Comparison of ENCODE assay signal across 16 mouse cellular contexts in genomic region chr5:112050046-112050782, GRCm38 (mm10).
A peak's percentile ranks its signal among the peaks of the same experiment; 100 is the strongest.
DNase-seq lines count a peak whose midpoint lies in the region; ATAC-seq lines count a peak whose summit lies in the region.
"Had no signal": no experiment of that assay in that cellular context is flagged by ENCODE, and none has a peak within 500 bp of the region (broad histone marks: within the 10 kb centered on the region; RNA-seq: fewer than 3 reads in every experiment).

No protein-coding gene starts in this region.

- no peaks in the 10 kb centered on the region for H3K36me3 ChIP-seq in embryonic facial prominence, embryonic 14.5 days (ENCODE audit: control insufficient read depth, insufficient read depth, low read length)
- H3K36me3 ChIP-seq in embryonic facial prominence, embryonic 10.5 days (replicated peaks): no peaks in the 10 kb centered on the region
- no peaks in the 10 kb centered on the region for H3K36me3 ChIP-seq in neural tube, embryonic 12.5 days
- no peaks in the 10 kb centered on the region for H3K36me3 ChIP-seq in hindbrain, embryonic 14.5 days (replicated peaks; ENCODE audit: control insufficient read depth, insufficient read depth)
- H3K36me3 ChIP-seq: heart, embryonic 15.5 days; limb, embryonic 15.5 days had no signal

- peak; percentile 31 for DNase-seq in embryonic facial prominence, embryonic 14.5 days (ENCODE audit: low spot score)
- DNase-seq in embryonic facial prominence, embryonic 10.5 days (ENCODE audit: low spot score): no peak
- no peak for DNase-seq in neural tube, embryonic 10.5 days (ENCODE audit: extremely low spot score, low spot score)
- peak; percentile 54 for DNase-seq in hindbrain, embryonic 14.5 days (ENCODE audit: low spot score)
- DNase-seq in gastrocnemius, adult 18-20 months (ENCODE audit: low spot score): no peak
- no peak for DNase-seq in MN1 (ENCODE audit: low spot score)
- DNase-seq in lung, postnatal 25 days (ENCODE audit: low spot score): no peak
- DNase-seq: cerebellum, adult 18-20 months; embryo, embryonic 11 days; kidney, postnatal 14 days; lung, adult 2 months; thymus, postnatal 4 days had no signal

- no peak overlapping the region for H3K27ac ChIP-seq in embryonic facial prominence, embryonic 14.5 days (replicated peaks; ENCODE audit: low read depth, low read length)
- no peak overlapping the region for H3K27ac ChIP-seq in embryonic facial prominence, embryonic 10.5 days (replicated peaks)
- H3K27ac ChIP-seq in neural tube, embryonic 12.5 days: no peak overlapping the region
- no peak overlapping the region for H3K27ac ChIP-seq in hindbrain, embryonic 14.5 days
- H3K27ac ChIP-seq: heart, embryonic 15.5 days; limb, embryonic 15.5 days had no signal

- H3K4me3 ChIP-seq in embryonic facial prominence, embryonic 14.5 days (ENCODE audit: low read depth, low read length): no peak overlapping the region
- no peak overlapping the region for H3K4me3 ChIP-seq in embryonic facial prominence, embryonic 10.5 days
- H3K4me3 ChIP-seq in neural tube, embryonic 12.5 days: no peak overlapping the region
- no peak overlapping the region for H3K4me3 ChIP-seq in hindbrain, embryonic 14.5 days (replicated peaks; ENCODE audit: low read length)
- H3K4me3 ChIP-seq: heart, embryonic 15.5 days; limb, embryonic 15.5 days; megakaryocyte, embryonic 14.5 days had no signal

- no peak overlapping the region for H3K9ac ChIP-seq in embryonic facial prominence, embryonic 14.5 days (ENCODE audit: low read depth, low read length)
- no peak overlapping the region for H3K9ac ChIP-seq in neural tube, embryonic 12.5 days
- H3K9ac ChIP-seq in hindbrain, embryonic 14.5 days: no peak overlapping the region
- H3K9ac ChIP-seq: heart, embryonic 15.5 days; limb, embryonic 15.5 days had no signal

- H3K9me3 ChIP-seq in embryonic facial prominence, embryonic 14.5 days (ENCODE audit: control insufficient read depth, low read length): no peaks in the 10 kb centered on the region
- H3K9me3 ChIP-seq in embryonic facial prominence, embryonic 10.5 days: no peaks in the 10 kb centered on the region
- H3K9me3 ChIP-seq in neural tube, embryonic 12.5 days: no peaks in the 10 kb centered on the region
- no peaks in the 10 kb centered on the region for H3K9me3 ChIP-seq in hindbrain, embryonic 14.5 days (ENCODE audit: control insufficient read depth, low read length)
- H3K9me3 ChIP-seq: heart, embryonic 15.5 days; limb, embryonic 15.5 days had no signal

- no peaks in the 10 kb centered on the region for H3K27me3 ChIP-seq in embryonic facial prominence, embryonic 14.5 days (replicated peaks; ENCODE audit: control insufficient read depth, insufficient read depth, low read length)
- H3K27me3 ChIP-seq in embryonic facial prominence, embryonic 10.5 days (replicated peaks; ENCODE audit: low read depth, poor library complexity, severe bottlenecking): peaks cover 17% of the 10 kb centered on the region; the same call in 1 of the 2 replicates
- 0 out of 2 replicates have a peak, but pooled peaks cover 5% of the 10 kb centered on the region for H3K27me3 ChIP-seq in neural tube, embryonic 12.5 days (replicated peaks)
- no peaks in the 10 kb centered on the region for H3K27me3 ChIP-seq in hindbrain, embryonic 14.5 days (ENCODE audit: control insufficient read depth, insufficient read depth, low read length)

- no peak overlapping the region for H3K4me2 ChIP-seq in embryonic facial prominence, embryonic 14.5 days (ENCODE audit: low read depth, low read length)
- no peak overlapping the region for H3K4me2 ChIP-seq in neural tube, embryonic 12.5 days (replicated peaks)
- H3K4me2 ChIP-seq in hindbrain, embryonic 14.5 days (replicated peaks): no peak overlapping the region
- H3K4me2 ChIP-seq: heart, embryonic 15.5 days; limb, embryonic 15.5 days had no signal

- WGBS in embryonic facial prominence, embryonic 14.5 days: 40% methylated on average over 16 of the region's 16 CpGs
- 47% methylated on average over 16 of the region's 16 CpGs for WGBS in embryonic facial prominence, embryonic 10.5 days
- 36% methylated on average over 16 of the region's 16 CpGs for WGBS in neural tube, embryonic 12.5 days
- WGBS in hindbrain, embryonic 14.5 days: 35% methylated on average over 16 of the region's 16 CpGs

- H3K4me1 ChIP-seq in embryonic facial prominence, embryonic 14.5 days (ENCODE audit: control insufficient read depth, insufficient read depth, low read length): no peaks in the 10 kb centered on the region
- H3K4me1 ChIP-seq in embryonic facial prominence, embryonic 10.5 days: peaks cover 10% of the 10 kb centered on the region; the same call in 1 of the 2 replicates
- H3K4me1 ChIP-seq in neural tube, embryonic 12.5 days: peaks cover 8% of the 10 kb centered on the region; the same call in 1 of the 2 replicates
- peaks cover 4% of the 10 kb centered on the region; the same call in 1 of the 2 replicates for H3K4me1 ChIP-seq in hindbrain, embryonic 14.5 days (replicated peaks; ENCODE audit: control insufficient read depth, insufficient read depth, low read length)
- H3K4me1 ChIP-seq: heart, embryonic 15.5 days; limb, embryonic 15.5 days; megakaryocyte, embryonic 14.5 days had no signal

- ATAC-seq in embryonic facial prominence, embryonic 14.5 days (ENCODE audit: low read depth): no peak
- ATAC-seq in neural tube, embryonic 12.5 days (ENCODE audit: low FRiP score, low read depth): peak; percentile 29; the same call in 1 of the 2 replicates
- ATAC-seq in hindbrain, embryonic 14.5 days (ENCODE audit: low FRiP score): 0 out of 2 replicates have a peak, but pooled peaks have one; percentile 38

Comparison
In these comparisons a context has a peak if more than half of its experiments do, and no peak if none do; other contexts are left out.
1. DNase-seq: peak in embryonic facial prominence, embryonic 14.5 days (single experiment) and hindbrain, embryonic 14.5 days (single experiment); none in embryonic facial prominence, embryonic 10.5 days (single experiment), neural tube, embryonic 10.5 days (single experiment), gastrocnemius, adult 18-20 months (single experiment), MN1 (single experiment) and lung, postnatal 25 days (single experiment).